Comparison of ENCODE assay signal across 8 mouse cellular contexts in the genomic region with DNA sequence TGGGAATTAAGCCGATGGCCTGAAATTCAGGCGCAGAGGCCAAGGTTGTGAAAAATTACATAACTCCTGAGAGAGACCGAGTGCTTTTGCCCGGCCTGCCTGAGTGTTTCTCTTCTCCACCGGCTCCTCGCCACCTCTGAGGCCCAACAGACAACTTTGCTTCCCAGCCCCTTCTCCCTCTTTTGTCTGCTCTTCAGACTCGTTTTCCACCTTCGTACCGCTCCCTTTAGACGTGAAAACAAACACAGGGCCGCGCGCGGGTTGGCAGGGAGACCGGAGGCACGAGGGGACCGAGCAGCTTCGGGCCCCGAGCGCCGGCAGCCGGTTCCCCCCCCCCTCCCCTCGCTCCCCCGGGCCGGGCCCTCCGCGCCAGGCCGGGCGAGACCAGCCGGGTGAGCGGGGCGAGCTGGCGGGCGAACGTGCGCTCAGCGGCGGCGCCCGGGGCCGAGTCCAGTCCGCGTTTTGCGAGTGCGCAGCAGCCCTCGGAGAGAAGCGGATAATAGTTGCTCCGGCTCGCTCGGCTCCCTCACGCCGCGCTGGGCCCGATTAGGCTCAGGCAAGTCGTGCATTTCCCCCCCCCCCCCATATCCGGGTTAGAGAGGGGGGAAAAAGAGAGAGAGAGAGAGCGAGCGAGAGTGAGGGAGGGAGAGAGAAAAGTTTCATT. TPM values are rescaled to one million over a fixed set of nuclear protein-coding genes. Genes with fewer than 3 reads are reported as not detected.
DNase-seq lines count a peak whose midpoint lies in the region; ATAC-seq and TF ChIP-seq lines count a peak whose summit lies in the region.

A gene (plus strand): TSS at position 493 of the 664 bp plus-strand sequence.

- peak in 1 of 2 experiments; percentile 41; a peak in 1 of 4 replicates for TF ChIP-seq EP300 in MEL (IDR thresholded peaks at IDR 0.05; ENCODE audit: low read depth in 1 of 2, low read length in 2 of 2)
- no peak for TF ChIP-seq EP300 in lung, postnatal 0 days (IDR thresholded peaks at IDR 0.05)

- under 1% methylated on average over 57 of the region's 58 CpGs for whole genome bisulfite sequencing in cerebellum, adult 2 months
- WGBS in forebrain, postnatal 0 days, result 2% methylated on average over 55 of the region's 58 CpGs
- WGBS in lung, postnatal 0 days, result under 1% methylated on average over 38 of the region's 58 CpGs

- peak; percentile 39 to 55; a peak in 3 of 4 replicates for TF ChIP-seq POLR2A in MEL (IDR thresholded peaks at IDR 0.05; ENCODE audit: control insufficient read depth in 1 of 2, insufficient read depth in 1 of 2, low read depth in 1 of 2, low read length in 2 of 2, poor library complexity in 1 of 2)
- peak; percentile 23; the same call in 1 of the 2 replicates for TF ChIP-seq POLR2A in cerebellum, adult 2 months (IDR thresholded peaks at IDR 0.05; ENCODE audit: borderline replicate concordance, insufficient read depth, low read length)

- peak; percentile 86 for DNase-seq in MEL (ENCODE audit: low read depth, low spot score)
- DNase-seq in cerebellum, adult 2 months, result peak; percentile 85 to 88
- DNase-seq in forebrain, postnatal 0 days, result peak; percentile 87
- DNase-seq in heart, postnatal 36 days, result peak; percentile 77 to 85
- DNase-seq in layer of hippocampus, adult 8-10 months (ENCODE audit: low spot score in 2 of 2), result peak; percentile 43 to 74
- peak; percentile 89 for DNase-seq in lung, postnatal 0 days (ENCODE audit: low spot score)
- peak; percentile 50 for DNase-seq in ovary, postnatal 10 days (ENCODE audit: low spot score)
- DNase-seq in thymus, postnatal 10 days (ENCODE audit: low spot score in 2 of 2), result peak; percentile 79

- no peaks in the 10 kb centered on the region; a peak in 1 of 4 replicates for H3K27me3 ChIP-seq in MEL (ENCODE audit: control insufficient read depth in 1 of 2, insufficient read depth in 2 of 2, low read length in 2 of 2)
- no peaks in the 10 kb centered on the region for H3K27me3 ChIP-seq in cerebellum, adult 2 months (ENCODE audit: control insufficient read depth, insufficient read depth, low read length)
- no peaks in the 10 kb centered on the region for H3K27me3 ChIP-seq in forebrain, postnatal 0 days (ENCODE audit: insufficient read depth, low read length)
- H3K27me3 ChIP-seq in lung, postnatal 0 days (replicated peaks; ENCODE audit: insufficient read depth, low read length), result no peaks in the 10 kb centered on the region

- peak within 1 kb of the TSS; percentile 99 for H3K9ac ChIP-seq in MEL (ENCODE audit: control insufficient read depth, low read depth, low read length, poor library complexity, severe bottlenecking)
- peak within 1 kb of the TSS; percentile 99 for H3K9ac ChIP-seq in forebrain, postnatal 0 days
- H3K9ac ChIP-seq in lung, postnatal 0 days (replicated peaks; ENCODE audit: low read depth), result peak within 1 kb of the TSS; percentile 93

- peak; percentile 62 for ATAC-seq in forebrain, postnatal 0 days
- ATAC-seq in lung, postnatal 0 days, result peak; percentile 73

- H3K4me3 ChIP-seq in MEL (ENCODE audit: control insufficient read depth in 1 of 2, insufficient read depth in 1 of 2, low read depth in 2 of 2, low read length in 2 of 2), result peak within 1 kb of the TSS; percentile 75 to 98
- peak within 1 kb of the TSS; percentile 81 for H3K4me3 ChIP-seq in cerebellum, adult 2 months (replicated peaks; ENCODE audit: insufficient read depth, low read depth, low read length)
- H3K4me3 ChIP-seq in forebrain, postnatal 0 days (ENCODE audit: low read depth, low read length), result peak within 1 kb of the TSS; percentile 77
- peak within 1 kb of the TSS; percentile 95 for H3K4me3 ChIP-seq in lung, postnatal 0 days (ENCODE audit: low read depth, low read length)

- peaks cover 2 to 9% of the 10 kb centered on the region in 2 experiments; a peak in 3 of 4 replicates for H3K4me1 ChIP-seq in MEL (ENCODE audit: control insufficient read depth in 1 of 2, insufficient read depth in 2 of 2, low read length in 2 of 2)
- H3K4me1 ChIP-seq in cerebellum, adult 2 months (ENCODE audit: control insufficient read depth, insufficient read depth, low read length), result no peaks in the 10 kb centered on the region
- H3K4me1 ChIP-seq in forebrain, postnatal 0 days (ENCODE audit: insufficient read depth), result no peaks in the 10 kb centered on the region; the same call in 1 of the 2 replicates
- H3K4me1 ChIP-seq in lung, postnatal 0 days (ENCODE audit: insufficient read depth, low read depth, low read length), result no peaks in the 10 kb centered on the region

- intact Hi-C loops in heart, postnatal 36 days (cut with DNase I), result loop anchor here (1.0 to 2.0 kb wide), 2 partner anchors 86 to 215 kb away; no protein-coding TSS in a partner anchor

- TF ChIP-seq RAD21 in MEL (IDR thresholded peaks at IDR 0.05; ENCODE audit: low read depth, low read length), result no peak

- no peak for TF ChIP-seq CTCF in MEL (IDR thresholded peaks at IDR 0.05 in 2 of 3, conservative IDR thresholded peaks at IDR 0.05 in 1 of 3; ENCODE audit: control insufficient read depth in 1 of 3, insufficient read depth in 1 of 3, low read depth in 2 of 3, low read length in 3 of 3, poor library complexity in 1 of 3, severe bottlenecking in 1 of 3)
- no peak for TF ChIP-seq CTCF in cerebellum, adult 2 months (IDR thresholded peaks at IDR 0.05; ENCODE audit: borderline replicate concordance, insufficient read depth, low read depth, low read length)
- TF ChIP-seq CTCF in forebrain, postnatal 0 days (IDR thresholded peaks at IDR 0.05; ENCODE audit: low read depth), result no peak
- TF ChIP-seq CTCF in lung, postnatal 0 days (IDR thresholded peaks at IDR 0.05), result peak; percentile 11

- H3K27ac ChIP-seq in MEL (ENCODE audit: control insufficient read depth, low read depth, low read length), result peak within 1 kb of the TSS; percentile 97
- peak within 1 kb of the TSS; percentile 100 for H3K27ac ChIP-seq in cerebellum, adult 2 months (ENCODE audit: insufficient read depth, low read length)
- peak within 1 kb of the TSS; percentile 100 for H3K27ac ChIP-seq in forebrain, postnatal 0 days (ENCODE audit: low read depth, low read length)
- peak within 1 kb of the TSS; percentile 99 for H3K27ac ChIP-seq in lung, postnatal 0 days (ENCODE audit: low read length)

- H3K79me2 ChIP-seq in MEL (ENCODE audit: control insufficient read depth, insufficient read depth, low read length, poor library complexity), result peaks cover 34% of the 10 kb centered on the region

- H3K36me3 ChIP-seq in MEL (ENCODE audit: control insufficient read depth in 1 of 2, insufficient read depth in 2 of 2, low read length in 2 of 2), result peaks cover 0 to 9% of the 10 kb centered on the region in 2 experiments; a peak in 2 of 4 replicates
- no peaks in the 10 kb centered on the region for H3K36me3 ChIP-seq in forebrain, postnatal 0 days (ENCODE audit: insufficient read depth)
- no peaks in the 10 kb centered on the region for H3K36me3 ChIP-seq in lung, postnatal 0 days (ENCODE audit: insufficient read depth, low read length)

- H3K9me3 ChIP-seq in MEL (replicated peaks; ENCODE audit: insufficient read depth, low read length), result no peaks in the 10 kb centered on the region
- no peaks in the 10 kb centered on the region for H3K9me3 ChIP-seq in forebrain, postnatal 0 days (ENCODE audit: low read length)
- no peaks in the 10 kb centered on the region for H3K9me3 ChIP-seq in lung, postnatal 0 days (ENCODE audit: low read length)

- peak within 1 kb of the TSS; percentile 53 for H3K4me2 ChIP-seq in forebrain, postnatal 0 days (ENCODE audit: low read depth)
- peak within 1 kb of the TSS; percentile 85 for H3K4me2 ChIP-seq in lung, postnatal 0 days (replicated peaks; ENCODE audit: low read depth, low read length)

TF ChIP-seq in MEL, 35 proteins besides CTCF, POLR2A, EP300 and RAD21 (continues in another document):
- no peak for TF ChIP-seq NRF1 (IDR thresholded peaks at IDR 0.05; ENCODE audit: insufficient read depth, low read depth, low read length, poor library complexity, severe bottlenecking)
- peak; percentile 48 for TF ChIP-seq TCF12 (IDR thresholded peaks at IDR 0.05; ENCODE audit: low read depth, low read length)
- TF ChIP-seq SIN3A (IDR thresholded peaks at IDR 0.05; ENCODE audit: low read length), result peak; percentile 53
- peak; percentile 48 for TF ChIP-seq NELFE (IDR thresholded peaks at IDR 0.05; ENCODE audit: low read depth, low read length)
- no peak for TF ChIP-seq SMC3 (IDR thresholded peaks at IDR 0.05; ENCODE audit: low read depth, low read length)
- no peak for TF ChIP-seq ZKSCAN1 (IDR thresholded peaks at IDR 0.05; ENCODE audit: low read depth, low read length)
- TF ChIP-seq BHLHE40 (IDR thresholded peaks at IDR 0.05; ENCODE audit: borderline replicate concordance, low read depth, low read length), result no peak
- peak; percentile 45; the same call in 1 of the 2 replicates for TF ChIP-seq GABPA (IDR thresholded peaks at IDR 0.05; ENCODE audit: low read depth, low read length)
- no peak for TF ChIP-seq POLR2AphosphoS2 (IDR thresholded peaks at IDR 0.05; ENCODE audit: low read length)
- no peak; the same call in 1 of the 2 replicates for TF ChIP-seq KAT2A (conservative IDR thresholded peaks at IDR 0.05; ENCODE audit: low read depth, low read length)
- TF ChIP-seq MAX (IDR thresholded peaks at IDR 0.05; ENCODE audit: low read length), result no peak; the same call in 1 of the 2 replicates
- no peak for TF ChIP-seq MAFK (IDR thresholded peaks at IDR 0.05; ENCODE audit: borderline replicate concordance, low read depth, low read length)
- TF ChIP-seq MEF2A (IDR thresholded peaks at IDR 0.05; ENCODE audit: extremely low read depth, insufficient replicate concordance, low read depth, low read length, poor library complexity, severe bottlenecking), result no peak
- TF ChIP-seq MYC (IDR thresholded peaks at IDR 0.05; ENCODE audit: low read depth, low read length), result 0 out of 2 replicates have a peak, but pooled peaks have one; percentile 23
- TF ChIP-seq GATA1 (IDR thresholded peaks at IDR 0.05; ENCODE audit: low read depth, low read length), result no peak
- TF ChIP-seq MYB (IDR thresholded peaks at IDR 0.05; ENCODE audit: low read depth, low read length), result no peak
- TF ChIP-seq MAZ (IDR thresholded peaks at IDR 0.05; ENCODE audit: low read depth, low read length), result peak; percentile 98
- TF ChIP-seq MXI1 (IDR thresholded peaks at IDR 0.05; ENCODE audit: low read depth, low read length), result peak; percentile 59

RNA-seq across cellular contexts. Expression of the gene that starts here (rescaled TPM):
- 13.3 and 13.4 TPM in 2 replicates for total RNA-seq in MEL (2012; rRNA removed)
- polyA plus RNA-seq in MEL (2012; ENCODE audit: insufficient read depth in 1 of 2, insufficient read length in 2 of 2, low read depth in 1 of 2, low replicate concordance in 2 of 2, missing spikeins in 1 of 2), result 10 to 100 TPM in 1 of 2 experiments, not detected in 1; 17.4 TPM
- polyA plus RNA-seq in cerebellum, adult 2 months (2012; rRNA removed), result 25.6 and 28.4 TPM in 2 replicates
- total RNA-seq in forebrain, postnatal 0 days (2014; rRNA removed), result 40.5 and 51.6 TPM in 2 replicates
- 8.0 and 10.5 TPM in 2 replicates for polyA plus RNA-seq in forebrain, postnatal 0 days (2015; fragmentation: Nextera tagmentation; extraction: Ambion mirVana)
- 10 to 100 TPM; 27.8 to 28.3 TPM for total RNA-seq in heart, postnatal 36 days (2021)
- 100 to 1,000 TPM in 3 of 4 experiments, 10 to 100 TPM in 1; 88.8 to 107 (median 100) TPM for total RNA-seq in layer of hippocampus, adult 8-10 months (2022)
- 7.2 and 8.8 TPM in 2 replicates for polyA plus RNA-seq in lung, postnatal 0 days (2015; fragmentation: Nextera tagmentation; extraction: Ambion mirVana)

Comparison
In these comparisons a context has a peak if more than half of its experiments do, and no peak if none do; other contexts are left out.
1. Peak in every context shown above with its lines: DNase-seq, ATAC-seq, H3K4me3 ChIP-seq and H3K27ac ChIP-seq.